Mouse (Mus musculus): ENCODE measurements at regions not wholly inside any gene's neighbourhood (a gene's known extent, or its start where the extent isn't known, plus 50 kb on each side); places are given as distances from the start of the nearest gene placed in this dataset.

- H3K27me3 ChIP-seq (ENCODE audit: control insufficient read depth, insufficient read depth, insufficient read length): no peaks in the 10 kb centered on the region
- H3K36me3 ChIP-seq (ENCODE audit: control insufficient read depth, insufficient read depth): no peaks in the 10 kb centered on the region
- H3K79me3 ChIP-seq (ENCODE audit: low read depth): no peaks in the 10 kb centered on the region
- no peak overlapping the region for H3ac ChIP-seq (ENCODE audit: control insufficient read depth, insufficient read length, low read depth)
- no peaks in the 10 kb centered on the region for H3K79me2 ChIP-seq (ENCODE audit: control insufficient read depth, insufficient read depth)
- no peak overlapping the region for H3K4me3 ChIP-seq (ENCODE audit: insufficient read depth, poor library complexity, severe bottlenecking)
- no peak for TF ChIP-seq MYOG (IDR thresholded peaks at IDR 0.05; ENCODE audit: control insufficient read depth, extremely low read depth, insufficient read length)
- TF ChIP-seq MYOD1 (IDR thresholded peaks at IDR 0.05; ENCODE audit: control insufficient read depth, insufficient read length, low read depth): no peak
Observed at GRCm38 (mm10) chr16:77372768-77373167, 229.1 kb downstream of the Gm11146 start.

GRCm38 (mm10) chr16:77369810-77370209 is 232.1 kb downstream of the Gm11146 start:
- TF ChIP-seq MAX (IDR thresholded peaks at IDR 0.05): no peak
- no peak for TF ChIP-seq CTCF (IDR thresholded peaks at IDR 0.05; ENCODE audit: control insufficient read depth, insufficient read depth, insufficient read length)
- no peak for TF ChIP-seq USF1 (IDR thresholded peaks at IDR 0.05; ENCODE audit: low read depth)
- TF ChIP-seq CEBPB (IDR thresholded peaks at IDR 0.05; ENCODE audit: low read depth): no peak
- no peak for TF ChIP-seq MYOD1 (IDR thresholded peaks at IDR 0.05; ENCODE audit: control insufficient read depth, insufficient read length, low read depth)
- TF ChIP-seq MYOG (IDR thresholded peaks at IDR 0.05; ENCODE audit: control insufficient read depth, extremely low read depth, insufficient read length): no peak
- no peak for TF ChIP-seq FOSL1 (IDR thresholded peaks at IDR 0.05; ENCODE audit: insufficient read depth, low read length, poor library complexity, severe bottlenecking)
- H3K79me2 ChIP-seq (ENCODE audit: control insufficient read depth, insufficient read depth): no peaks in the 10 kb centered on the region
- H3ac ChIP-seq (ENCODE audit: control insufficient read depth, insufficient read length, low read depth): no peak overlapping the region
- H3K79me3 ChIP-seq (ENCODE audit: low read depth): no peaks in the 10 kb centered on the region
- H3K27me3 ChIP-seq (ENCODE audit: control insufficient read depth, insufficient read depth, insufficient read length): no peaks in the 10 kb centered on the region
- no peak overlapping the region for H3K4me3 ChIP-seq (ENCODE audit: insufficient read depth, poor library complexity, severe bottlenecking)
- no peaks in the 10 kb centered on the region for H3K36me3 ChIP-seq (ENCODE audit: control insufficient read depth, insufficient read depth)

GRCm38 (mm10) chr16:77365254-77365653 is 236.6 kb downstream of the Gm11146 start:
- Histone ChIP-seq H3K27me3 (ENCODE audit: control insufficient read depth, insufficient read depth, insufficient read length) (no peaks in the 10 kb centered on the region), H3K79me2 (ENCODE audit: control insufficient read depth, insufficient read depth) (no peaks in the 10 kb centered on the region), H3K79me3 (ENCODE audit: low read depth) (no peaks in the 10 kb centered on the region), H3ac (ENCODE audit: control insufficient read depth, insufficient read length, low read depth) (no peak overlapping the region), H3K4me3 (ENCODE audit: insufficient read depth, poor library complexity, severe bottlenecking) (no peak overlapping the region), H3K36me3 (ENCODE audit: control insufficient read depth, insufficient read depth) (no peaks in the 10 kb centered on the region)
- TF ChIP-seq MYOD1 (IDR thresholded peaks at IDR 0.05; ENCODE audit: control insufficient read depth, insufficient read length, low read depth) (no peak), USF1 (IDR thresholded peaks at IDR 0.05; ENCODE audit: low read depth) (no peak), CTCF (IDR thresholded peaks at IDR 0.05; ENCODE audit: control insufficient read depth, insufficient read depth, insufficient read length) (no peak), MAX (IDR thresholded peaks at IDR 0.05) (no peak), MYOG (IDR thresholded peaks at IDR 0.05; ENCODE audit: control insufficient read depth, extremely low read depth, insufficient read length) (no peak)

- Histone ChIP-seq H3K79me3 (ENCODE audit: low read depth) (no peaks in the 10 kb centered on the region), H3K4me3 (ENCODE audit: insufficient read depth, poor library complexity, severe bottlenecking) (no peak overlapping the region), H3K27me3 (ENCODE audit: control insufficient read depth, insufficient read depth, insufficient read length) (no peaks in the 10 kb centered on the region), H3ac (ENCODE audit: control insufficient read depth, insufficient read length, low read depth) (no peak overlapping the region), H3K79me2 (ENCODE audit: control insufficient read depth, insufficient read depth) (no peaks in the 10 kb centered on the region), H3K36me3 (ENCODE audit: control insufficient read depth, insufficient read depth) (no peaks in the 10 kb centered on the region)
- TF ChIP-seq MYOD1 (IDR thresholded peaks at IDR 0.05; ENCODE audit: control insufficient read depth, insufficient read length, low read depth): no peak
- TF ChIP-seq FOSL1 (IDR thresholded peaks at IDR 0.05; ENCODE audit: insufficient read depth, low read length, poor library complexity, severe bottlenecking): no peak
- no peak for TF ChIP-seq CTCF (IDR thresholded peaks at IDR 0.05; ENCODE audit: control insufficient read depth, insufficient read depth, insufficient read length)
- TF ChIP-seq USF1 (IDR thresholded peaks at IDR 0.05; ENCODE audit: low read depth): no peak
- TF ChIP-seq CEBPB (IDR thresholded peaks at IDR 0.05; ENCODE audit: low read depth): no peak
- no peak for TF ChIP-seq MAX (IDR thresholded peaks at IDR 0.05)
- no peak for TF ChIP-seq MYOG (IDR thresholded peaks at IDR 0.05; ENCODE audit: control insufficient read depth, extremely low read depth, insufficient read length)
Observed at GRCm38 (mm10) chr16:77364439-77364838, 237.5 kb downstream of the Gm11146 start.

- TF ChIP-seq MAX (IDR thresholded peaks at IDR 0.05) (no peak), CTCF (IDR thresholded peaks at IDR 0.05; ENCODE audit: control insufficient read depth, insufficient read depth, insufficient read length) (no peak), CEBPB (IDR thresholded peaks at IDR 0.05; ENCODE audit: low read depth) (no peak), USF1 (IDR thresholded peaks at IDR 0.05; ENCODE audit: low read depth) (no peak), MYOG (IDR thresholded peaks at IDR 0.05; ENCODE audit: control insufficient read depth, extremely low read depth, insufficient read length) (no peak), FOSL1 (IDR thresholded peaks at IDR 0.05; ENCODE audit: insufficient read depth, low read length, poor library complexity, severe bottlenecking) (no peak), MYOD1 (IDR thresholded peaks at IDR 0.05; ENCODE audit: control insufficient read depth, insufficient read length, low read depth) (no peak)
- H3K79me2 ChIP-seq (ENCODE audit: control insufficient read depth, insufficient read depth): no peaks in the 10 kb centered on the region
- no peak overlapping the region for H3ac ChIP-seq (ENCODE audit: control insufficient read depth, insufficient read length, low read depth)
- no peaks in the 10 kb centered on the region for H3K36me3 ChIP-seq (ENCODE audit: control insufficient read depth, insufficient read depth)
- no peaks in the 10 kb centered on the region for H3K27me3 ChIP-seq (ENCODE audit: control insufficient read depth, insufficient read depth, insufficient read length)
- H3K79me3 ChIP-seq (ENCODE audit: low read depth): no peaks in the 10 kb centered on the region
- H3K4me3 ChIP-seq (ENCODE audit: insufficient read depth, poor library complexity, severe bottlenecking): no peak overlapping the region
Observed at GRCm38 (mm10) chr16:77359190-77359589, 242.7 kb downstream of the Gm11146 start.

- Histone ChIP-seq H3K36me3 (ENCODE audit: control insufficient read depth, insufficient read depth) (no peaks in the 10 kb centered on the region), H3K79me2 (ENCODE audit: control insufficient read depth, insufficient read depth) (no peaks in the 10 kb centered on the region), H3ac (ENCODE audit: control insufficient read depth, insufficient read length, low read depth) (no peak overlapping the region), H3K4me3 (ENCODE audit: insufficient read depth, poor library complexity, severe bottlenecking) (no peak overlapping the region), H3K27me3 (ENCODE audit: control insufficient read depth, insufficient read depth, insufficient read length) (no peaks in the 10 kb centered on the region), H3K79me3 (ENCODE audit: low read depth) (no peaks in the 10 kb centered on the region)
- TF ChIP-seq USF1 (IDR thresholded peaks at IDR 0.05; ENCODE audit: low read depth) (no peak), MAX (IDR thresholded peaks at IDR 0.05) (no peak), FOSL1 (IDR thresholded peaks at IDR 0.05; ENCODE audit: insufficient read depth, low read length, poor library complexity, severe bottlenecking) (no peak), CTCF (IDR thresholded peaks at IDR 0.05; ENCODE audit: control insufficient read depth, insufficient read depth, insufficient read length) (no peak), MYOD1 (IDR thresholded peaks at IDR 0.05; ENCODE audit: control insufficient read depth, insufficient read length, low read depth) (no peak), MYOG (IDR thresholded peaks at IDR 0.05; ENCODE audit: control insufficient read depth, extremely low read depth, insufficient read length) (no peak)
Observed at GRCm38 (mm10) chr16:77355260-77355659, 246.6 kb downstream of the Gm11146 start.
